Mouse (Mus musculus): Measurements from ENCODE around the gene Sar1b.
"Not testable (repeated sequence)": the region's sequence is repeated elsewhere in the genome, so short reads cannot be mapped to it uniquely, and the experiment has no call there.

Gene Sar1b

DNA sequence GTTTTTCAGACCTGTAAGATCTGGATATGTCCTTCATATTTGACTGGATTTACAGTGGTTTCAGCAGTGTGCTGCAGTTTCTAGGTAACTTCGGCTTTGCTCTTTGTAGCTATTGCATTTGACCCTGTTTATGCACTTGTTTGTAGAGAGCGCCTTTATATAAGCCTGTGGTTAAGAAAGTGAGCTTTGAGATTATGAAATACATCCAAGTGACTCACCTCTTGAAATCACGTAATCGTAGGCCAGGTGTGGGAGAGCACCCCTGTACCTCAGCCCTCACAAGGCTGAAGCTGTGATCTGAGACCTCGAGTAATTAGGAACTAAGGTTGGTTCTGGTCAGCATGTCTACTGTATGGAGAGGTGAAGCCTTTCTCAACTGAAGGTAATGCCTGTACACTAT is 14.0 kb downstream of the Sar1b start:
- no peak for DNase-seq (ENCODE audit: low spot score in 2 of 2)

DNA sequence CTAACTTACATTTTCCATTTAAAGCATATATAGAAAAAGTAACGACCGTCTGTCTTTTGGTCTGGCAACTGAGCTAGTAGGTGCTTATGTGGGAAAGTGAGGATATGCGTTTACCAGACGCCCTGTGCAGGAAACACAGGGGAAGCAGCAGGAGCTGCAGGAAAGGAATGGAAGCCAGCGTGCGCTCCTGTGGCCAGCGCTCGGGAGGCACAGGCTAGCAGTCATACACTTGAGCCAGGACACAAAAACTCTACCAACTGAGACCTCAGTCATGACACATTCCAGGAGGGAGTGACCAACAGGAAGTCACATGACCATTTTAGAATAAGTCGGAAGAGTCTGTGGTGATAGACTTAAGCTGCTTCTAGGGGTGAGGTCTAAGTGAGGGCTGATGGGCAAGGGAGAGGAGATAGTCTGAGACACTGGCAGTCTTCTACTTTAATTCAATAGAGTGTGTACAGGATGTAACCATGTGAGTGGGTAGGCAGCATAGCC is 17.3 kb downstream of the Sar1b start:
- DNase-seq (ENCODE audit: low spot score in 2 of 2), result no peak

DNA sequence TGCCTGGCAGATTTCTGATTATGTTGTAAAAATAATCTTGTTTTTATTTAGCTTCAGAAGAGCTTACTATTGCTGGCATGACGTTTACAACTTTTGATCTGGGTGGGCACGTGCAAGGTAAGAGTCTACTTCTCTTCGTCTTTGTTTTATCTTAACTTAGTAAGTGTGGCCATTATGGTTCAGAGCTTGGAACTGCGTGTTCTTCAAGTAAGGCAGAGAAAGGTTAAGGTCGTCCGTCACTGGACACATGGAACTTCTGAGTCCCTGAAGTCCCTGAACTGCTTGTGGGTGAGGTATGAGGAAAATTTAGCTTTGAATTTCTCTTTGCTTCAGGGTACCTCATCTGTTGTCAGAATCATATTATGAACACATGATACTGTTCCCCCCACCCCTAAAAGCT is 19.2 kb downstream of the Sar1b start:
- no peak for DNase-seq (ENCODE audit: low spot score in 2 of 2)

DNA sequence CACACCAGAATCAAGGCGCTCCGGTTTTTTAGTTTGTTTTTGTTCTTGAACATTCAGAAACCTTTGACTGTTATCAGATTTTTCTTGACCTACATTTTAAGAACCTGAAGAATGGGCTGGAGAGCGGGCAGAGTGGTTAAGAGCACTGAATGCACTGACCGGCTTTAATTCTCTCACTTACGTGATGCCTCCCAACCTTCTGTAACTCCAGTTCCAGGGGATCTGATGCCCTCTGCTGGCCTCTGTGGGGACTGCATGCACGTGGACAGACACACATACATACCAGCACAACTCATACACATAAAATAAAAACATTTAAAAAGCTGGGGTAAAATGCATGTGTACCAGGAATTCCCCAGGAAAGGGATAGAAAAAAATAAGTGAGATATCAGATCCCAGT is 22.4 kb downstream of the Sar1b start:
- DNase-seq (ENCODE audit: low spot score in 2 of 2), result peak; percentile 68 to 88

DNA sequence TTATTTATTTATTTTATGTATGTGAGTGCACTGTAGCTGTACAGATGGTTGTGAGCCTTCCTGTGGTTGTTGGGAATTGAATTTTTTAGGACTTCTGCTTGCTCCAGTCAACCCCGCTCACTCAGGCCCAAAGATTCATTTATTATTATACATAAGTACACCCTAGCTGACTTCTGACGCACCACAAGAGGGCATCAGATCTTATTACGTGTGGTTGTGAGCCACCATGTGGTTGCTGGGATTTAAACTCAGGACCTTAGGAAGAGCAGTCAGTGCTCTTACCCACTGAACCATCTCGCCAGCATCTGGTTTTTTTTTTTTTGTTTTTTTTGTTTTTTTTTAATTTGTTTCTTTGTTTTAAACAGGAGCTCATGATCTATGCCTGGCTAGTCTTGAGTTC is 26.2 kb downstream of the Sar1b start:
- DNase-seq (ENCODE audit: low spot score in 2 of 2), result not testable (repeated sequence)

DNA sequence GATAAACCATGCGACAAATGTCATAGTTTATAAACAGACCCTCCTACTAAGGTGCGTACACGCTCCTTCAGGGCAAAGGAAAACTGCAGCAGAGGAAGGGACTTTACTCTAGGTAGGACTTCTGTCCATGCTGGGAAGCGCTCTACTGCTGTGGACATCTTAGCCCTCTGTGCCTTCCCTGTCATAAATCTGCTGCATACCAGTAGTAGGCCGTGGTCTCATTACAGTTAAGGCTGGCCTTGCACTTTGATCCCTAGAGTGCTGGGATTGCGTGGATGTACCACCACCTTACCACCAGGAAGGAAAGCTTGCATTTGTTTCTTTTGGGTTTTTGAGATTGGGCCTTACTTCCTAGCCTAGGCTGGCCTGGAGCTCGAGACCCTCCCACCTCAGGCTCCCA is 27.2 kb downstream of the Sar1b start:
- DNase-seq (ENCODE audit: low spot score in 2 of 2), result no peak

DNA sequence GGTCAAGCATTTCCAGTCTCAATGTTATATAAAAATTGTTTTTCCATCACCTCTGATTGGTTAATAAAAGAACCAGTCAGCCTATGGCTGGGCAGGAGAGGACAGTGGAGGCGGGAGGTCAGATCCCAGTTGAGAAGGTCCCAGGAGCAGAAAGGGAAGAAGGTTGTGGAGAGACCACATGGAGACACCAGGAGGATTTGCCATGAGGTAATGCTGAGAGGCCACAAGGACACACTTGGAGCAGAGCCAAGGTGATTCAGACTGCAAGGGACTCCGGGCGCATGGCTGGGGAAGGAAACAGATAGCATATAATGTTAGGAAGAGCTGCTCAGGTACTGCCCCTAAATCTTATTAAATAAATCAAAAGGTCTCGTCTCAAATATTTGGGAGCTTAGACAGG is 32.8 kb downstream of the Sar1b start:
- no peak for DNase-seq (ENCODE audit: low spot score in 2 of 2)

DNA sequence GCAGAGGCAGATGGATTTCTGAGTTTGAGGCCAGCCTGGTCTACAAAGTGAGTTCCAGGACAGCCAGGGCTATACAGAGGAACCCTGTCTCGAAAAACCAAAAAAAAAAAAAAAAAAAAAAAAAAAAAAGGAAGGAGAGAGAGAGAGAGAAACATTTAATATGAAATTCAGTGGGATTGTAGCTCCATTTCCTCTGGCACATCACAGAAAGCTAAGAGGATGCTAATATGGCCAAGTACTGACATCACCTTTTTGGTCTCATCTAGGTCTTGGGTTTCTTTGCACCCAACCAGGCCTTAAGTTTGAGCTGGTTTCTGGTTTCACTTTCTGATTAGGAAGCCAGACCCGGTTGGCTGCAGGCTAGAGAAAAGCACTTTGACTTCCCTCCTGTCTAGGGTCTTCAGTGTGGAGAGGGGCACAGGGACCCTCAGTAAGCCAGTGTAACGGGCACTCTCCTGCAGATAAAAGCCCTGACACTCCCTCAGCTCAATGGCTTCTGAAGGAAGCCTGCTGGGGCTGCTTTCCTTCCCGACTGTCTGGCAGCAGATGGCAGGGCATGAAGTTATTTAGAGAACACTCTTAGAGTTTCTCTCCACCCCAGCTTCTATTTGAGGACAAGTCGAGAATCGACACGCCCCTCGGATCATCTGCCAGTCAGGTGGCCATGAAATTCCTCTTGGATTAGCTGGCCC is 37.3 kb downstream of the Sar1b start:
- no peak for DNase-seq (ENCODE audit: low spot score in 2 of 2)

DNA sequence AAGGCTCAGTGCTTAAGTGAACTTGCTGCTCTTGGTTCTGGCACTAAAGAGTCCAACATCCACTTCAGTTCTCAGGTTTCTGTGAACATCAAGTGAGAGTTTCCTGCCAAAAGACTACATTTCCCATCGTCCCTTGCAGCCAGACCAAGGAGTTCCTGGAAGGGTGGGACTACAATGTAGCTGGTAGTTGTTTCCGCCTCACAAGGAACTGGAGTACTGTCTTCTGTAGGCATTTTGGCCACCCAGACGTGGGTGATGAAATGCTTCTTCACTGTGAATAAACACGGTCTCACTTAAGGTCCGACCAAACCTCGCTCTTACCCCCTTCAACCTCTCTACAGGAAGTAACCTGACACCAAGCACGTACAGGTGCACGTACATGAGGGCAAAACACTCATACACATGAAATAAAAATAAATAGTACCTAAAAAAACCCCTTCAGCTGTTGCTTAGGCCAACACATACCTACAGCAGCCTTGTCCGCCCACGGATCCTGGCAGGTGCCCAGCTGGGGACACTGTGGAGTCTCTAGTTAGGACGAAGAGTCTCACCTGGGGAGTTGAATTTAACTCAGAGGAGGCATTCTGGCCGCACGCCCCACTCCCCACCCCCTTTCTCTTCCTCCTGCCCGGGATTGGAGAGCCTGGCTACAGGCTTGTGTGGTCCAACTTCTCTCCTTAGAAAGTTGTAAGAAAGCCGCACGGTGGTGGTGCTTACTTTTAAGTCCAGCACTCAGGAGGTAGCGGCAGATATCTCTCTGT is 41.9 kb downstream of the Sar1b start:
- DNase-seq (ENCODE audit: low spot score in 2 of 2), result peak; percentile 70 to 77

DNA sequence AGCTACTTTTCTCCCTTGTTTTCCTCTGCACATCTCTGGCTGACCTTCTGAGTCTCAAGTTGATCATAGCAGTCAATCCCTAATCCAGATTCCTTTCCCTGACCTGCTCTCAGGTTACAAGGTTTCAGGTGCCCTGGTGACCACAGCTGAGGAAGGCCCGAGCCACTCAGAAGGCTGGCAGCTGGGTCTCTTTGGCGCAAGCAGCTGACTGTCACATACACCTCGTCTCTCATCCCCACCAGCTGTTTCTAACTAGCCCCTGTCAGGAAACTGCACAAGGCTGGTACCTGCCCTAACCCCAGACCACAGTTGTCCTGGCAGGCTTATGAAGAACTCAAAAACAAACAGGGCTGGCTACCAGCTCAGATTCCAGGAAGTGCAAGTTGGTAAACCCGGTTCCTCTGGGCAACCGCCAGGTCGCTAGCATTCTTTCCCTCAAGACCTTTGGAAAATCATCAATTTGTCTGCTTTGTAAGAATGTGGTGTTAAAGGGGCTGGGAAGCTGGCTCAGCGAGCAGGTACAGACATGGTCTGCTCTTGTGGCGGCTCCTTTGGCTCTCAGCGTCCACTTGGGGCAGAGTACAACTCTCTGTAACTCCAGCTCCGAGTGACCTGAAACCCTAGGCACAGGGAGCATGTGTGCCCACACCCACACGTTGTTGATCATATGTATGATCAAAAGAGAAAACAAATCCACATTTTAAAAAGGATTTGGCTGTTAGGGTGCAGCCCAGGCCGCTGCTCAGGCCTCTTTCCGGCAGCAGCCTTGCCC is 43.8 kb downstream of the Sar1b start:
- no peak for DNase-seq (ENCODE audit: low spot score in 2 of 2)

DNA sequence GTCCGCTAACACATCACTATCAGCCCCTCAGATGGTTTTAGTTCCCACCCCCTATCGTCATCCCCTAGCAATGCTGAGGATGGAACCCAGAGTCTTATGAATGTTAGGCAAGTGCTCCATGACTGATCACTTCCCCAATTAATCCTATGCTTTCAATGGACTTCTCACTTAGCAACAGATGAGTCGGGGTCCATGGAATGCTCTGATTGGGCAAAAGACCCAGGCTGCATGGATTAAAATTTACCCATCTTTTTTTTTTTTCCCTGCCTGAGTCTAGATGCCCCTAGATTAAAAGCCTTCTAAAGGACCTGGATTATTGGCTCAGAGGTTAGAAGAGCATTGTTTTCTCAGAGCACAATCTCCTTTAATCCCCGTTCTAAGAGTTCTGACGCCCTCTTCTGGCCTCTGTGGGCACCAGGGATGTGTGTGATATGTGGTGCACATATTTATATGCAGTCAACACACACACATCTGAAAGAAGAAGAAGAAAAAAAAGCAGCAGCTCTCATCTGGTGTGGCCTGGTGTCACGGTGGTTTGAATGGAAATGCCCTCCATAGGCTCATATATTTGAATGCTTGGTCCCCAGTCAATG is 46.2 kb downstream of the Sar1b start:
- DNase-seq (ENCODE audit: low spot score in 2 of 2), result no peak

DNA sequence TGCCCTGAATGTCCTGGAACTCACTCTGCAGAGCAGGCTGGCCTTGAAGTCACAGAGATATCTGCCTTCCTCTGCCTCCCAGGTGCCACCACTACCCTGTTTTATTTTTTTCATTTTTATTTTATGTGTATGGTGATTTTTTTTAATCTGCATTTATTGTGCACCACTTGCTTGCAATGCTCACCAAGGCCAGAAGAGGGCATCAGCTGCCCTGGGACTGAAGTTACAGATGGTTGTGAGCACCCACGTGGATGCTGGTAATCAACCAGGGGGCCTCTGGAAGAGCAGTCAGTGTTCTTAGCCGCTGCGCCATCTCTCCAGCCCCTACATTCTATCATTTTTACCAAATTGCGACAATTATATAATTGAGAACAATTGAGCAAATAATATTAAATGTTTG is 47.7 kb downstream of the Sar1b start:
- DNase-seq (ENCODE audit: low spot score in 2 of 2), result peak in 1 of 2 experiments; percentile 59

DNA sequence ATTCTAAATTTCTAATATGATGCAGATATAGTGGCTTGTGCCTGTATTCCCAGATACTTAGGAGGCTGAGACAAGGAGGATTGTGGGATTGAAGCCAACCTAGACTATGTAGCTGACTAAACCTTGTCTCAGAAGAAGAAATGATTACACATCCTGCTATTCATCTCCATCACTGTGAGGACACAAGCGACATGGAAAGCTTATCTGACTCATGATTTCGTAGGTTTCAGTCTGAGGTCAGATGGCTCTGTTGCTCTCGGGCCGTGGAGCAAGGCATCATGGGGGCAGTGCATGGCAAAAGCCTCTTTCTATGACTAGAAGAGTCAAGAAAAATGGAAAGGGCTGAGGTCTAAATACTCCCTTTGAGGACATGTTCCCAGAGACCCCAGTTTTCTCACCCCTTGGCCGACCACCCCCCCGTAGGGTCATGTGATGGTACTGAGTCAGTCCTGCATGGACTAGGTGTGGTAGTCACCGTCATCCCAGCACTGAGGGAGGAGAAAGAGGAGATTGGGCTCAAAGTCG is 48.6 kb downstream of the Sar1b start:
- no peak for DNase-seq (ENCODE audit: low spot score in 2 of 2)

DNA sequence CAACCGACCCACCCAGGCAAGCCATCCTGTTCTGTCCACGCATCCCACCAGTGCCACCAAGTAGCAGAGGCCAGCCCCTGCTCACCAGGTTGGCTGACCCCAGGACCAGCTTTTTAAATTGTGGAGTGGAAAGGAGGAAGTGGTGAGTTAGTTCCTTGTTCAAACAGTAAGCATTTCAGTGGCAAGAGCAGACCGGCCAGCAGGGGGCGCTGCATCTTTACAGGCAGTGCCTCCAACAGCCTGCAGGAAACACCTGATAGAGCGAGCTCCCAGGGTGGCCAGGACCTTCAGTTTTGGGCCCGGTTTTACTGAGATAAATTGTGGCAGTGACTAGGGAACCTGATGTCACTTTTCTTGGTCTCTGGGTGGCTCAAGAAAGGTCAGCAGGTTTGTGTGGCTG is 54.3 kb downstream of the Sar1b start:
- DNase-seq (ENCODE audit: low spot score in 2 of 2), result peak; percentile 94 to 99

DNA sequence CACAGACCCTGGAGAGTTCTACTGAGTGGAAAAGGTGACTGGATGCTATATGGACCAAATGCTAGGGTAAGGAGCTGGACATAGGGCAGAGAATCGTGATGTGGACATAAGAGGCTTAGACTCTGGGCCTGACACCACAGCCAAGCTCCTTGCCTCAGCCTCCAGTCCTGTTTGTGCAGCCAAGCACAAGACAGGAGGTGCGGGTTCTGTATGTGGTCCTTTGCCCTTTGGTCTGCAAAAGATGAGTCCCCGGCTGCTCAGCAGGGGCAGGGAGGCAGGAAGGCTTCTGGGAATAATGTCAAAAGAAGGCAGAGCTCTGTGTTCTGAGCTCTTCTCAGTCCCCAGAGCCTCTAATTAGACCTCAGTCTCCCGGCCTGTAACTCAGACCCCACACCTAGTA is 55.4 kb downstream of the Sar1b start:
- DNase-seq (ENCODE audit: low spot score in 2 of 2), result no peak

DNA sequence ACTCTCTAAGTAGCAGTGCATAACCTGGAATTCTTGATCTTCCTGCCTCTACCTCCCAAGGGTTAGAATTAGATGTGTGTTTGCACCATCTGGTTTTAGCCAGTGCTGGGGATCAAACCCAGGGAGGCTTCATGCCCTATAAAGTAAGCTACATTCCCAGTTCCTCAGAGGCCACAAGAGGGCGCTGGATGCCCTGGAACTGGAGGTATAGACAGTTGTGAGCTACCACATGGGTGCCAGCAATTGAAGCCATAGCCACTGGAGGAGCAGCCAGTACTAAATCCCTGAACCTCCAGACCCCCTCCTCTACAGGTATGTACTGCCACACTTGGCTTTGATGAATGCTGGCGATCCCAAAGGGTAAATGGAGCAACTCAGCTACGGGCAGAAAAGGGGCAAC is 56.5 kb downstream of the Sar1b start:
- peak; percentile 69 to 83 for DNase-seq (ENCODE audit: low spot score in 2 of 2)

DNA sequence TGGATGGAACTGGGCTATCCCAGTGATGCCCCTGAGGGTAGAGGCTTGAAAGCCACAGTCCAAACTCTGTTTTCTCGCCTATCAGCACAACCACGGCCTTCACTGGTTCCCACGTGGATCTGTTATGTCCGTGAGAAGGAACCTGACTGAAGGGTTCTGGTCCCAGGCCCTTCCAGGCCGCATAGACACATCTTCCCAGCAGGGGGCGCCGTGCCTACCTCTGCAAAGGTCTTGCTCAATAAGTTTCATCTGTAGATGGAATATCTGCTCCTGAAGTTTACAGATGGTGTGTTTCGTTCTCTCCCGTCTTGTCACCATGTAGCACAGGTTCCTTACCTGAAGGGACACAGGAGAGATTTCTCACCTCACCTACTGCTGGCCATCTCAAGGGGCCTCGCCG is 57.4 kb downstream of the Sar1b start:
- DNase-seq (ENCODE audit: low spot score in 2 of 2), result peak; percentile 88 to 96

DNA sequence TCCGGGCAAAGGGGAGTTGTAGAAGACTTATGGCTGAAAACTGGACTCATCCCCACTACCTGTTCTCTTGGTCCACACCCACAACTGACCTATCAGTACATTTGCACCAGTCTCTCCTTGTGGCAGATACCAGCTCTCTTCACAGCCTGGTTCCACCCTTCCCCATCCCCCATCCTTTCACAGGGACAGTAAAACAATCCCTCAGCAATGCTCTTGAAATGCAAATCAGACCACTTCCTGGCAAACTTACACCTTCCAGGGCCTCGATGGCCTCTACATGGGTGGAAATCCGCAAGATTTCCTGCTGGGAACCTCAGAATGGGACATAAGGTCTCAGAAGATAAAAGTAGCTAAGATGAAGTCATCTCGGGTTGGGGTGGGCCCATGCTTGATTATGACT is 59.2 kb downstream of the Sar1b start:
- no peak for DNase-seq (ENCODE audit: low spot score in 2 of 2)

DNA sequence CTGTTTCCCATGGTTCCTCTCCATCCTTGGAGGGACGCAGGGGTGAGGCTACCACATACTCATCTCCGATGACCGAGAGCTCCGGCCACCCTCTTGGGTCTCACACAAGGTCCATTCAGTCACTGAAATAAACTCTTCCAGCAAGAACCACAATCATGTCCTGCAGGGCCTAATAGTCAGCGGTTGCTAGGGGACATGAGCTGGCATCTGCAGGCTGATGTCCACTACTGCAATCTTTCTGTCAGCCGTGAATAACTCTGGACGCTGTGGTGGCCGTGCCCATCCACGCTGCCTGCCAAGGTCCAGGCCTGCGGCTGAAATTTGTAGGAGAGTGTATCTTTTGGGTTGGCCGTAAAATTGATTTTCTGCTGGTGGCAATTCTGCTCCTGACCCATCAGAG is 59.8 kb downstream of the Sar1b start:
- DNase-seq (ENCODE audit: low spot score in 2 of 2), result no peak

DNA sequence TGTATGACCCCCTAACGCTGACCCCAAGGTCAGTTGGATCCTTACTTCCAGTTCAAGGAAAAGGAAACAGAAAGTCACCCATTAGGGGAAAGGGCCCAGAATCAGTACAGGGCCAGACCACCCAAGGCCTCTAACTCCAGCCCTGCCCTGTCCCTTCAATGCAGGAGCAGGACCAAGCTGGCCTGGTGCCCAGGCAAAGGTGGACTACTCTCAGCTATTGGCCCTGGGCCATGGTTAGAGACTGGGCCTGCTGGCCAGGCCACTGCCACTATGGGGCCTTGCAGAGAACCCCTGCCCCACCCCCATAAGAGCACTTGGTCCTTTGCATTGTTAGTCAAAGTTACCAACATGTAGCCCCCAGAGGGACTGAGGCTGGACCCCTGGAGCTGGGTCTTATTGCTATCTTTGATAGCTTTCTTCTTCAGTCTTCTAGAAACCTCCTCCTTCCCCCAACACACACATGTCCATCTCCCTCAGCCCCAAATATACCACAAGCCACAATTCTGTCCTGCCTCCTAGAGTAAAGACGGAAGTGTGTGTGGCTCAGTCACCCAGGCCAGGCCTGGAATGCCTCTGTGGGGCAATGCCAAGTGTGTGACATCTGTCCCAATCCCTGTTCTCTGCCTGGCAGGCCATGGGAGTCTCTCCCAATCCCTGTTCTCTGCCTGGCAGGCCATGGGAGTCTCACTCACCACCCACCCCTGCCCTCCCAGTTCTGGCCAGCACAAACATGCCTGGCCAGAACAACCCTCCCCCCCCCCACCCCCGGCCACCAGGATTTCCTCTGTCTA is 60.7 kb downstream of the Sar1b start:
- DNase-seq (ENCODE audit: low spot score in 2 of 2), result no peak

DNA sequence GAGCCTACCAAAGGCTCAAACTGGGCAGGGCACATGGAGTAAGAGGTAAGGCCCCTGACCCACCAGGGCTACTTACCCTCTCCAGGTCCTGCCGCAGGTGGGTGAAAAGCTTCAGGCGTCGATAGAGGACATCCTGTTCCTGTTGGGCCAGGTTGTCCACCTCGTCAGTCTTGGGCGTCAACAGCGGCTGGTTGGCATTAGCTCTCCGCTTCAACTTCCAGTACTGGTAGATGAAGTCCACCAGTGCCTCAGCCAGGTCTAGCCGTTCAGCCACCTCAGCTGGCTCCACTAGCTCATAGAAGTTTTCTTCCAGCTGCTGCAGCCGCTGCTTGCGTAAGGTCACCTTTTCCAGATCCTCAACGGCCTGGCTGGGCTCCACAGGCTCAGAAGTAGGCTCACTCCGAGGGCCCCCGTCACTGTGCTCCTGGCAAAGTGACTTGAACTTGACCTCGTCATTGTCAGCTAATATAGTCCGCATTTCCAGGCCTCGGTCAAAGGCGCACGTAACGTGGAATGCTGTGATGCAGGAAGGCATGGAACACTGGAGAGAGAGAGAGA is 61.5 kb downstream of the Sar1b start:
- no peak for DNase-seq (ENCODE audit: low spot score in 2 of 2)
